Mouse (Mus musculus) erythroblast, embryonic 14.5 days (primary cell): ENCODE data around the gene Hal.

ENCODE experiments used
- GATA1 ChIP-seq: IDR thresholded peaks from 2 replicates; pipeline ENCODE4 v1.6.1; 2012; ENCODE audit warnings: low read length, inconsistent platforms, mixed read lengths
- TAL1 ChIP-seq: IDR thresholded peaks from 3 replicates; pipeline ENCODE4 v1.6.1; 2012; ENCODE audit warnings: low read length, inconsistent platforms, mixed read lengths

- no peak for TF ChIP-seq GATA1
- no peak for TF ChIP-seq TAL1
Observed at GRCm38 (mm10) chr10:93486622-93487021, 1.9 kb upstream of the Hal start.
